Mouse (Mus musculus): ENCODE results near the gene Ahcyl1.

Ahcyl1 gene

DNA sequence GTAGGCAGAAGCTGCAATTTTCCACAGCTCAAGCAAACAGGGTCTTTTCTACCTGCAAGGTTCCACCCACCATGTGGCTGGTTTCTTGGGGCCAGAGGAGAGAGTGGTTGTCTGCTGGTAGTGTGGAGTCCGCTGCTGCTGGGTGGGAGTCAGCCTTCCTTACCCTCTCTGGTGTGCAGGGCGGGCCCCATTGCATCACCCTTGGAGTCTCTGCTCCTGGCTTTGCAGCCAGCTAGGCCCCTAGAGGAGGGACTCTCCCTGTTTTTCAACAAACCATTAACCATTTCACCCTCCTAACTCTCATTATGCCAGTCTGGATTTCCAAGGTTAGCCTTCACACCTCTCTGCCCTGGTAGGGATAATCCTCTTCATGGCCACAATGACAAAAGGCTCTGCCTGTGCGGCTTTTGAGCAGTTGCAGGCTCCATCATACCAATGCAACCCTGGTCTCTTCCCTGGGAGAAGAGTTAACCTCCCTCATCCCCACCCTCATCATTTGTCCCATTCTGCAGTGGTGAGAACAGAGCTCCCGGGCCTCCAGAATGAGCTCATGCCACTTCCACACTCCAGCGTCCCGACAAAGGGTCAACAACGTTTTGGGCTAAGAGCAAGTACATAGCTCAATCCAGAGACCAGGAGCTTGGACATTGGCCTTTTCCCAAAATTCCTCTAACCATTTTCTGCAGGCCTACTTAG is 7.5 kb upstream of the Ahcyl1 start:
- DNase-seq: no peak

DNA sequence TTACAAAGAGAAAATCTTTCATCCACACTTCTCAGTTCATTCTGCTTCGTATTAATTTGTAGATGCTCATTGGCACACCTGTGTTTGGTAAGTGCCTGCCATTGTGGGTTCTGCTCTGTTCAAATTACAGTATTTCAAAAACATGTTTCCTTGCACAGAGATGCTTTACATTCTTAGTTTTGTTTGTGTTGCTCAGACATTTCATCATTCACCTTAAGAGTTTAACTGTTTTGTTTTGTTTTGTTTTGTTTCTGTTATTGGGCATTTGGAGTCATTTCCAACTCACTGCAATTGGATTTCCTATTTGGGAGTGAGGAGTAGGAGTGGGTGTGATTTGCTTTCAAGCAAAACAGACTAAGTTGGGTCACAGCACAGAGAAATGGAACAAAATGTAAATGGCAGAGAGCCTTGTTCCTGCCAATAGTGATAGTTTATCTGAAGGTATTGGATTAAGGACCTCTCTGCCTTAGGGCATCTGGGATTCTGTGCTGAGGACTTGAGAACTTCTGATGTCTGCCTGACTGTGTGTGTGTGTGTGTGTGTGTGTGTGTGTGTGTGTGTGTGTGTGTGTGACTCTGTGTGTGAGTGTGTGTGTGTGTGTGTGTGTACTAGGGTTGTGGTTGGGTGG is 5.5 kb upstream of the Ahcyl1 start:
- DNase-seq: no peak

DNA sequence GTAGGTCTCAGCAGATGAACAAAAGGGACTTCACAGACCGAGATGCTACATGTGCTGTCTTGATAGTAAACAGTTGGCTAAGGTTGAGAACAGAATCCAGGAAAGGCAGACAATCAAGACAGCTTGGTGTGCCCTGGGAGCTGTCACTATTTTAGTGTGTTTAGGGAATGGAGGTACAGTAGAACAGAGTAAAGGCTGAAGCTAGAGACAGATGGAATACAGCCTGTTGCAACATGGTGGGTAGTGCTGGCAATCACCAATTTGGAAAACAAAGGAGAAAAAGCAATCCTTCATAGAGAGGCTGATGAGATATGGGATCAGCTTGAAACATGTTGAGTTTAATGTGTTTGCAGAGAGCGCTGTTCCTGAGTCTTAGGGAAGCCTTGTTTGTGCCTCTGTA is 4.3 kb upstream of the Ahcyl1 start:
- peak; percentile 75 for DNase-seq

DNA sequence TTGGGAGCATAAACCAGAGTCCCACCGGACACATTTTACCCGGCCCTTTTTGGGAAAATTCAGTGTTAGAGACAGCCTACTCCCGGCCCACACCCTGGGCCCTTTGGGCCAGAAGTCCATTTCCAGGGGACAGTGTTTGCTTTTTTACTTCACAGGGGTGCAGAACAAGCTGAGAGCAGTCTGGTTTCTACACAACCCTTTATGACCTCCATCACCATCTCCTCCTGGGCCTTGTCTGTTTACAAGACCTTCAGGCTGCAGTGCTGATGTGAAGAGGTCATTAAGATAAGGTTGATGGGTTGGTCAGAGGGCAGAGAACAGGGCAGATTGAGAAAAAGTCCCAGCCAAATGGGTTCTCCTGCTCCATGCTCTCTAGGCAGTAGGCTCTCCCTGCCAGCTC is 550 bp upstream of the Ahcyl1 start:
- peak; percentile 29 for DNase-seq

DNA sequence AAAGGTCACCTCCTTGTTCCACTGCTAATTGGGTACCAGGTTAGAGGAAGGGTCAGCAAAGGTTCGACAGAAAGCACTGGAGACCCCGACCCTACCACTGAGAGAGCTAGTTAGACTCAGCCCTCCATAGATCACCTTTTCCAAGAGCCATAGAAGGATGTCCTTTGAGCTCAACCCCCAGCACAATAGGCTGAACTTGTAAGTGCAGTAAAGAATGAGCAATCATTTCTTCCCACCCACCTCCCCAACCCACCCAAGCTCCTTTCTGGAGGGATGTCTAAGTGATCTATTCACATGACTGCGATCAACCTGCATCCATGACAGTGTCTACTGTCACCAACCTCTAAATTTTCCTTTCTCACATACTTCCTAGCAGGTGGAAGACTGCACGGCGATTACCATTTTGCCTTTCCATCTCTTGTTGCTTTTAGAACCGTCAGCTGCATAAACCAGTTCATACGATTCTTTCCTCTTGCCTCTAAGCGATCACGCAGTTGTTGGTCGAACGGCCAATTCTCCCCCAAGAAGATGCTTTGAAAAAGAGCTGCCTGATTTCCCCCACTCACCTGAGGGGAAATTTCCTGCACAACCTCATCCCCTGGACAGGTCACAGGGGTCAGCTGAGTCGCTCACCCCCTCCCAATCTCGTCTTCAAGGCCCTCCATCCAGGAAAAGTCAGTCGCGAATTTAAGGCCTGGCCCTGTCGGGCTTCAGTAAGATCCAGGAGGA is 977 bp downstream of the Ahcyl1 start:
- DNase-seq: no peak

DNA sequence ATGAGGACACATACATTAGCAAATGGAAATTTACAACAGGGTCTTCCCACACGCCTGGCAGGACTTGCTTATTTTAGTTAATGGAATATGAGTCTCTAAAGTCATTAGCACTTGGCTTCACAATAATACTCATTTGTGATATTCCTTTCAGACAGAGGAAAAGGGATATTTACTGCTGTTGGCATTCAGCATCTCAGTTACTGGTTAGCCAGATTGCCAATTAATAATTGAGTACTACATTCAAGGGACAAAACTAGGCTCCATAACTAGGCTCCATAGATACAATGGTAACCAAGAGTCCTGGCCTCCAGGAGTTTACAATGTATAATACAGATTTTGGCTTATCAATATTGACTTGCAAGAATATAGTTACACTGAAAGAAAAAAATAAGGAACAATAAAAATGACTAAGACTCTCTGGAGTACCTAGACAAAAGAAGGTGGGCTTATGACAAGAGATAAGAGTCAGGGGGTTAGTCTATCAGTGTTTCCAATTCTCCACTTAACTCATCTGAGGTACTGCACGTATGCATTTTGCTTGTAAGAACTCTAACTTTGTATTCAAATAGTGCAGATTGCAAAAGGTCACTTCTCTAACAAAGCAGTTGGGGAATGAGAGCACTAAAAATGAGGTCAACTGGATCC is 2.0 kb downstream of the Ahcyl1 start:
- DNase-seq: no peak

DNA sequence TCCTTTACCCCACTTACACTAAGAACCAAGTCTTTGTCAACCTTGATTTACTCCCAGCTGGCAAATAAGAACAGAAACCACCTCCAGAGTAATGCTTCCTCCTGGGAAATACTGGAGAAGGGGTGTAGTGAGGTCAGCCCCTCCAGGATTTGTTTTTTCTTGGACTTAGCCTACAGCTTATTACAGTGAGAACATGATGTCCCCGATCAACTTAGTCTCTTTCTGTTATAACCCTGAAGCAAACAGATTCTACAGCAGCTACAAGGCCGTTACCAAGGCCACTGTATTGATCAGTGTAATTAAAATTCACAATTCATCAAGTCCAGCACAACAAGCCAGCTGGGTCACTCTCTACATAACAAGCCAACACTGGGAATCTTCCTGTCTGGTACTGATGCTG is 6.0 kb downstream of the Ahcyl1 start:
- DNase-seq: peak; percentile 45

DNA sequence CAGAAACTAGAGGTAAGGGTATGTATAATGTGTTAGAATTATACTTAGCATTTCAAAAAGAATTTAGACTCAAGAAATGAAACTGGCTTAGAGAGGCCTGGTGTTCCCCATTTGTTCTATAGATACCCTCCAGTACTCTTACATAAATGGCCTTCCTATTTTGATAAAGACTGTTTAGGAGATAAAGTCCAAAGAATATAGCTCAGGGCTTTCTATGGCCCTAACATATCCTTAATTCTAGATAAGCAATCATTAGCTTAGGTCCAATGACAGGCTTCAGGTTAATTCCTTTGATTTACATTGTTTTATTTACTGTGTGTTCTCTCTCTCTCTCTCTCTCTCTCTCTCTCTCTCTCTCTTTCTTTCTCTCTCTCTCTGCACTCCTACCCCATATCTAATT is 7.1 kb downstream of the Ahcyl1 start:
- DNase-seq: no peak

DNA sequence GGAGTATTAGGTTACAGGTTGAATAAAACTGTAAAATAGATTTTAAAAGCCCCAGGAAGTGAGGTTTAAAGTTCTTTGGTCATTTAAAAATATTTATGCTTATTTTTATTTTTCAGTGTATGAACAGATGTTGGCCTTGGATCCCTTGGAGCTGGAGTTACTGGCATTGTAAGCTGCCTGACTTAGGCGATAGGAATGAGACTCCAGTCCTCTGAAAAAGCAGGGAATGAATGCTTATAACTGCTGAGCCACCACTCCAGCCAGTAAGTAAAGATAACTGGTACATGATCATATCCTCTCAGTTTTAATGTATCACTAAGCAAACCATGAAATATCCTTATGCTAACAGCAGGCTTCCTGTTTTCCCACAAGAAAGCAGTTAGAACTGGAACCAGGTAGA is 8.1 kb downstream of the Ahcyl1 start:
- no peak for DNase-seq

DNA sequence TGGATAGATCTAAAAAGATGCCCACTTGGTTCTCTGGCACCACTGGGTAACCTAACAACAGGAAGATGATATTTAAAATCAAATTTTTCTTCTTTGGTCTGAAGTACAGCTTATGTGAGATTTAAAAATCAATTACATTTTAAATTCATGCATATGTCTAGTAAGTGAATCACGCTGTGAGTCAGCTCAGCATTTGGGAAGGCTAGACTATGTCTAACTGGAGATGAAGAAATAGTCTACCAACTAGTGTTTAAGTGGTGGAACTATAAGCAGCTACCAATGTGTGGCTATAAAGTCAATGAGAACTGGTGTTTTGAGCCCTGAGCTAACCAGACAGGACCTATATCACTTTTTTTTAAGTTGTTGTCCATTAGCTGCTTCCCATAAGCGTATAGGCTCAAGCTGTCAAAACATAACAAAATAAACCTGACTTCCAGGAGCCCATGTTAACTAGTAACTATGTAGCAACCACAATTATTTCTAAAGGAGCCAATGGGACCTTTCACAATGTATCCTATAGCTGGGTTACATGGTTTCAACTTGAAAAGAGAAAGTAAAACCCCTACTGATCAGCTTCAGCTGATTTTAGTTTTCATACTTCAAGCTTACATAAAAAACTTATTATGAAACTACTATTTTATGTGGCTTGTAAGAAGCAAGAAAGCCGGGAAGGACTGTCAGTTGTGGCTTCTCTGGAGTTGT is 9.9 kb downstream of the Ahcyl1 start:
- DNase-seq: no peak

DNA sequence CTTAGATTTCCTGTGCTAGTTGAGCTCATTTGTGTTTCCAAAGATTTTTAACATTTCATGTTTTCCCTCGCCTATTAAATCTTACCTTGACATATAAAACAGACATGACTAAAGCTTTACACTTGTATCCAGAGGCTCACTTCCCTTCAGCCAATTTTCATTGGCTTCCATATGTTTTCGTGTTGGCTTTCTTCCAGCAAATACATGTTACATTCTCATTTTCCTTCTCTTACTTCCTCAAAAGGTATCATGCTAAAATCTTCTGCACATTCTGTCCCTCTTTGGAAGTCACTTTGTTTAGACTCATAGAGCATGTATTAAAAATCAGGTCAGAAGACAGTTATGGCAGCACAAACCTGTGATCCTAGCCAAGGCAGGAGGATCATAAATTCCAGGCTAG is 10.7 kb downstream of the Ahcyl1 start:
- no peak for DNase-seq

DNA sequence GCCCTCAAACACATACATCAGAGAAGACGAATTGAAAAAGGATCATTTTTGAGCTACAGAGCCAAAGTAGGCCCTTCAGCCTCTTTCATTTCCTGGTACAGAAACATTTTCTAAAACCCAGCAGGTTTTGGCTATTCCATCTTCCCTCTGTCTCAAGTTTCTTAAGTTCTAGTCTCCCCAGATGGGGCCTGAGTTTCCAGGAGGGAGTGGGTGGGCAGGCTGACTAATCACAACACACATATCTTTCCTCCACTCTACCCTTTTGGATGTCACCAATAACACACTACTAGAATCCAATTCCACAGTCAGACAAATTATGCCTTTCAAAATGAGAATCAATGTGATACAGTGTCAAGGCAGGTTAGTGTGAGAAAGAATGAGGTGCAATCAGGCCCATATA is 12.8 kb downstream of the Ahcyl1 start:
- DNase-seq: peak; percentile 43

DNA sequence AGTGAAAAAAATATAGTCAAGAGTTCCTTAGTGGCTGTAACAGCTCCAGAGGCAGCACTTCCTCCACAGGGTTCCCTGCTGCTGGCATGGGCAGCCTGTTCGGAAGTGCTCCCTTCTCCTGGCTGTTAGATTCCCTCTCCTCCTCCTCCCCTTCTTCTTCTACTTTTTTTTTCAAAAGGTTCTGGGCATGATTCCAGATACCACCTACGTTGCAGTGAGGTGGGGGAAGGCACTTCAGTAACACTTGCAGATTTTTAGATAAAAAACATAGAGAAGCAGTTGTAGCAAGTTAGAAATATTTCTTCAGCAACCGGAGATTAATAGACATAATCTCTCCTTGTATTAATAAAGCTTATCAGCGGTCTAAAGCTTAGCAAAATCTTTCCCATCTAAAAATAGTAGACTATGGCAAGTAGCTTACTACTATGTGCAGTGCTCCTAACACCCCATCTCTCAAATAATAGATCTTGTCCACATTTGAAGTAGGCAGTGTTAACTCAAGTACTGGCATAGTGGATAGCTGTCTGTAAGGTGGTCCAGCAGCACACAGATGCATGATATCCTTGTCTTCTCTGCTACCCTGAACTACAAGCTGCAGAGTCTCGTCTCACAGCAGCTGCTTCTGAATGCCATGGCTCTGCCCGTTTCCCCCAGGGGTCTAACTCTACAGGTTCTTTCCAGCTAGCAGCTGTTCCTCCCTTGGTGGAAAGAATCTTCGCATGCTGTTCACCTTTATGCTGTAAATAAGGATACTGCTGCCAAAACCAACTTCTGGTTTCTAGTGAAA is 15.4 kb downstream of the Ahcyl1 start:
- peak; percentile 75 for DNase-seq

DNA sequence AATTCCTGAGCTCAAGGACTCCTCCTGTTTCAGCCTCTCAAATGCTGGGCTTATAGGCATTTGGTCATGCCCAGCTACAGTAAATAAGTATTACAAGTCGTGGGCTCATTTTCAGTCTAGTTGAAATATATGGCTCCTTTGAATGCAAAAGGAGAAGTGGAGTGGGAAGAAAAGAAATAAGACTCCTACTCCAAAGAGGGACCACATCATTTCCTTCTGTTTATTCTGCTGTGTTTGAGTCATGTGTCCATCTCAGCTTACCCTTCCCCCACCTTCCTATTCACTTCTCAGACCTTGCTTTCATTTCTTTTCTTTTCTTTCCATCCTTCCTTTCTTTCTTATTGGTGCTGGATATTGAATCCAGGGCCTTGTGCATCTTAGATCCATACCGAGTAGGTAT is 24.9 kb downstream of the Ahcyl1 start:
- no peak for DNase-seq

DNA sequence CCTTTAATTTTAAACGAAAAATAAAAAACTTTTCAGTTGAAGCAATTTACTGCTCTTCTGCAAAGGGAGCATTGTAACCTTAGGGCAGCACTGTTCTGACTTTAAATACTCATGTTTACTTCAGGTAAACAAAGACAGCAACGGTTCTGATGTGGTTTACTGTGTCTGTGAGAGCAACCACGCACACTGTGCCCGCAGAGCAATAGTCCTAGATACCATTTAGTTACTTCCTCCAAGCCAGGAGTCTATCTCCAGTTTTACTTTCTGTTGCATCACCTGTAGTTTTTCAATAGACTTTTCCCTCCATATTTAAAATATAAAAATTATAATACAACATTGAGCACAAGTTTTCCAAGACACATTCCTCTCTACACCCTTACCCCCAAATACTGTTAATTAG is 25.9 kb downstream of the Ahcyl1 start:
- DNase-seq: no peak

DNA sequence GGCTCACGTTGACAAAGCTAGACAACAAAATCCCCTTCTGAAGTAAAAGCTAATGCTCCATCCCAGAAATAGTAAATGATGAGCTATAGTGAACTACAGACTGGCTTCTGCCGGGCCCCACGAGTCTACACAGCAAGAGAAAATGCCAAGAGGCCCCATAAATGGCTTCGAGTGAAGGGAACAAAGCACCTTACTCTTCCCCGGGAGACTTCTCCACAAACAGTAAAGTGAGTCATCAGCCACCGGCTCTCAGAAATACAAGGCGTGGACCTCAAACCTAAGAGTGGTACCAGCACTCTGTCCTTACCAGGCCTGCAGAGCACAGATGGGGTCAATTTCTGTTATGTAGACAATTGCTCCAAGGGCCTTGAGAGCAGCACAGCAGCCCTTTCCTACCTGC is 27.6 kb downstream of the Ahcyl1 start:
- no peak for DNase-seq

DNA sequence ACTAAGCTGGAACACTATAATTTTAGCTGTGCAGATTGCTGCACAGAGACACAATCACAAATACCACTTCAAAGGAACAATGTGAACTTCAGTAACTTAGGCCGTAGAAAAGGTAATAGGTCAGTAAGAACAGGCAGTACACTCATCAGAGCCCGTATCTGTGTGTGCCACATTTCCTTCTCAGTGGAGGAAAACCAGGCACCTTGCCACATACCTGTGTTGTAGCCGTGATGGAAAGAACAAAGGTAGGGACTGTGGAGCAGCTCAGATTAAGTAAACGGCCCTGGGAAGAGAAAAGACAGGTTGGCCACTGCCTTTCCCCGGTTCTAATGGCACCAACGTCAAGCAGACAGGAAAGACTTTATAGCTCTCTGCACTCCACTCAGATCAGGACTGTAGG is 28.9 kb downstream of the Ahcyl1 start:
- no peak for DNase-seq

DNA sequence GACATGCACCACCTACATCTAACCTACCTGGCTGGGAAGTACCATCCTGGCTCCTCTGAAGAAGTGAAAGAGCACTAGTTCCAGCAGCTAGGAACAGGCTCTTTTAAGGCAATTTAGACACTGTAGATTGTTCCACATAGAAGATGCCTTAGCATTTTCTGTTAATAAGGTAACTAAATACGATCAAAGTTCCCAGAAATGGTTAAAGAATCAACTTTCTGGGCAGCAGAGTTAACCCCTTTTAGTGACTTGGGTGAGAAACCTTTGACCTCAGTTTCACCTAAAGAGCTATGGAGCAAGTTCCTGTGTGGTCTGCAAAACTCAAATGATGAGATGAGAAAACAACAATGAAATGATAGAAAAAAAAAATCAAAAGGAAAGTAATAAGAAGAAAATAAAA is 31.7 kb downstream of the Ahcyl1 start:
- DNase-seq: no peak

DNA sequence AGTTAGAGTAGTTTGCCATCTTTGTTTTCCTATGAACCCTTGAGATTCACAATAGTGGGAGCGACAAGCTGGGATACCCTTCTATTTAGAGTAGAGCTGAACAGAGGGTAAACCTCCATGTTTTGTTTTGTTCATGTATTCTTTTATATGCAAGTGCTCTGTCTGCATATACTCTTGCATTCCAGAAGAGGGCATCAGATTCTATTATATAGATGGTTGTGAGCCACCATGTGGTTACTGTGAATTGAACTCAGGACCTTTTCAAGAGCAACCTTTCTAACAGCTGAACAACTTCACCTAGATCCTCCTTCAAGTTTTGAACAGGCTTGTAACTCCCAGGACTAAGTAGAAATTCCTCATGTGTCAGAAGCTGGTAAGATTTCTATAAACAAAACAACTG is 37.4 kb downstream of the Ahcyl1 start:
- DNase-seq: no peak

DNA sequence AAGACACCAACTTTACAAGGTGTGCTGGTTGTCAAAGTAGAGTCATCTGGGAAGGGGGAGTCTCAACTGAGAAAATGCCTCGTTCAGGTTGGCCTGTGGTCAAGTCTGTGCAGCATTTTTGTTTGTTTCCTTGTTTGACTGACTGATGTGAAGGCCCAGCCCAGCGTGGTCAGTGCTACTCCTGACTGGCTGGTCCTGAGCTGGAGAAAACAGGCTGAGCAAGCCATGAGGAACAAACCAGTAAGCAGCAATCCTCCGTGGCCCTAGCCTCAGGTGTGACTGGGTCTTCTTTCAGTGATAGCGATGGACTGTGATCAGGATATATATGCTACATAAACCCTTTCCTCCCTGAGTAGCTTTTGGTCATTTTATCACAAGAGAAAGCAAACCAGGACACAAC is 39.5 kb downstream of the Ahcyl1 start:
- DNase-seq: no peak

DNA sequence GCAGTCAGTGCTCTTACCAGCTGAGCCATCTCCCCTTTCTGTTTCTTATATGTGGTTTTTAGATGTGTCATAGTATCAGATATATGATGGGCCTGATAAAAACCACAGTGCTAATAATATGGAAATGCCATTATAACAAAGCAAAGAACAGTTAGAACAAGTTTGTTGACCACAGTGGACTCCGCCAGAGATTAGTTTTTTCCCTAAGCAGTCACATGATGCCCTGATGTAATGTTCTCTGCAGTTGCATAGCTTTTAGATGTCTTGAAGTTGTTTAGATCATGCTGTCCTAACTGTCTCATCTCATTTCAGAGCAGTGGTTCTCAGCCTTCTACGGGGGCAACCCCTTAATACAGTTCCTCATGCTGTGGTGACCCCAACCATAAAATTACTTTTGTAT is 40.2 kb downstream of the Ahcyl1 start:
- DNase-seq: no peak

DNA sequence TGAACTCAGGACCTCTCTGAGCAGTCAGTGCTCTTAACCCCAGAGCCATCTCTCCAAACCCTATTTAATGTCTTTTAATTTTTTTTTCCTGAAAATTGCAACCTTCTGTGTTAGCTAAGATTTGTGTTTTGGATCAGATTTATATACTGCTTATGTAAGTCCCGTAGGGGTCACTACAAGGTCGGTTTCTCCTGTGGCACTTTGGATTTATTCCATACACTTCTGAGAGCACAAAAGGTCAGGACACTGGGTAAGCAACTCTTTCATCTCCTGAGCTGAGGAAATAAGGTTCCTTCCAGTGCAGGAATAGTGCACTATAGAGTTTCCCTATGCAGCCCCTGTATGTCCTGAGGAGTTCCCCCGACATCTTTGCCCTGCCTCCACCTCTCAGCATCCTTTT is 40.9 kb downstream of the Ahcyl1 start:
- DNase-seq: no peak

Data from layer of hippocampus, adult 9-11 months (tissue).